Mouse (Mus musculus) regulatory T cell (primary cell): ENCODE data around the gene Rps13.

Experiments used
- in situ Hi-C: fragments of 300-600 bp; cut with MboI, MseI; formaldehyde crosslinking; loops from one replicate; pipeline ENCODE4 v1.15.1; 2025; ENCODE audit warnings: high pct_unique_total_duplicates

The Rps13 gene

GRCm38 (mm10) chr7:116294961-116295360 is 39.0 kb downstream of the Rps13 start:
- in situ Hi-C loops, result no loop called here

GRCm38 (mm10) chr7:116292377-116292776 is 41.6 kb downstream of the Rps13 start:
- in situ Hi-C loops, result no loop called here

GRCm38 (mm10) chr7:116290559-116290958 is 43.4 kb downstream of the Rps13 start:
- in situ Hi-C loops, result no loop called here

GRCm38 (mm10) chr7:116288996-116289395 is 45.0 kb downstream of the Rps13 start:
- in situ Hi-C loops, result no loop called here

GRCm38 (mm10) chr7:116287959-116288358 is 46.0 kb downstream of the Rps13 start:
- in situ Hi-C loops, result no loop called here

- in situ Hi-C loops, result no loop called here
Observed at GRCm38 (mm10) chr7:116286611-116287355, 47.2 kb downstream of the Rps13 start.

GRCm38 (mm10) chr7:116286173-116286572 is 47.8 kb downstream of the Rps13 start:
- in situ Hi-C loops, result no loop called here

GRCm38 (mm10) chr7:116285216-116285615 is 48.8 kb downstream of the Rps13 start:
- in situ Hi-C loops, result no loop called here

GRCm38 (mm10) chr7:116282755-116283154 is 51.2 kb downstream of the Rps13 start:
- in situ Hi-C loops, result no loop called here
